ENCODE assay signal across 8 mouse cellular contexts in the genomic region with DNA sequence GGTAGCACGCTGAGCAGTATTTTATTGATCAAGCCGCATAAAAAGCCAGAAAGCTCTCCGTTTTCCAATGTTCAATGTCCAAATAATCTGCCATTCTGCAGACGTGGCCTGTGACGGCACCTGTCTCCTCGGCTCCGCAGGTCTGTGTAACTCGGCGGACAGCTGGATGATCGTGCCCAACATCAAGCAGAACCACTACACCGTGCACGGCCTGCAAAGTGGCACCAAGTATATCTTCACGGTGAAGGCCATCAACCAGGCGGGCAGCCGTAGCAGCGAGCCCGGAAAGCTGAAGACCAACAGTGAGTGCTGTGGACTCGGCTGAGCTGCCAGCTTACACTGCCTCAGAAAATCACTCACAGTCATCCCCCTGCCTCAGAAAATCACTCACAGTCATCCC. TPM values are rescaled to one million over a fixed set of nuclear protein-coding genes. Genes with fewer than 3 reads are reported as not detected.
DNase-seq lines count a peak whose midpoint lies in the region; ATAC-seq and TF ChIP-seq lines count a peak whose summit lies in the region.
"Not testable (repeated sequence)": the region's sequence is repeated elsewhere in the genome, so short reads cannot be mapped to it uniquely, and the experiment has no call there.

No protein-coding gene starts in this region.

- peak; percentile 10 for DNase-seq in A20 (ENCODE audit: low read depth, low spot score)
- DNase-seq in c-Kit-negative CD71-positive TER-119-positive erythroid progenitor cells, embryonic 14.5 days (ENCODE audit: low read depth, low spot score), result peak; percentile 16
- not testable (repeated sequence) for DNase-seq in embryonic facial prominence, embryonic 11.5 days (ENCODE audit: low spot score)
- peak; percentile 9 to 60 for DNase-seq in heart, adult 9 months (ENCODE audit: low spot score in 2 of 2)
- peak; percentile 58 for DNase-seq in kidney, adult 9 months
- peak; percentile 25 to 56 for DNase-seq in spleen, adult 2 months (ENCODE audit: low read depth in 1 of 2, low spot score in 2 of 2)

- not testable (repeated sequence) for H3K27me3 ChIP-seq in embryonic facial prominence, embryonic 11.5 days (ENCODE audit: control insufficient read depth, insufficient read depth, low read length); limb, embryonic 12.5 days; midbrain, embryonic 15.5 days (replicated peaks); spleen, adult 2 months (ENCODE audit: control insufficient read depth, insufficient read depth, low read length)

- not testable (repeated sequence) for H3K9ac ChIP-seq in embryonic facial prominence, embryonic 11.5 days (replicated peaks; ENCODE audit: low read length); limb, embryonic 12.5 days (replicated peaks); midbrain, embryonic 15.5 days

- H3K36me3 ChIP-seq in embryonic facial prominence, embryonic 11.5 days (replicated peaks; ENCODE audit: control insufficient read depth, insufficient read depth, low read depth, low read length), result peaks cover 42% of the 10 kb centered on the region
- H3K36me3 ChIP-seq in limb, embryonic 12.5 days, result peaks cover 84% of the 10 kb centered on the region
- H3K36me3 ChIP-seq in midbrain, embryonic 15.5 days (replicated peaks), result peaks cover 49% of the 10 kb centered on the region
- peaks cover 13% of the 10 kb centered on the region for H3K36me3 ChIP-seq in spleen, adult 2 months (ENCODE audit: control insufficient read depth, insufficient read depth, low read length)

- not testable (repeated sequence) for H3K27ac ChIP-seq in embryonic facial prominence, embryonic 11.5 days (replicated peaks; ENCODE audit: low read depth, low read length); limb, embryonic 12.5 days; midbrain, embryonic 15.5 days; spleen, adult 2 months (ENCODE audit: insufficient read depth, low read length)

- H3K4me2 ChIP-seq in embryonic facial prominence, embryonic 11.5 days (ENCODE audit: low read depth, low read length); limb, embryonic 12.5 days; midbrain, embryonic 15.5 days: not testable (repeated sequence)

- 83% methylated on average over 18 of the region's 18 CpGs for WGBS in embryonic facial prominence, embryonic 11.5 days
- WGBS in limb, embryonic 12.5 days, result 83% methylated on average over 18 of the region's 18 CpGs
- WGBS in midbrain, embryonic 15.5 days, result 84% methylated on average over 18 of the region's 18 CpGs
- 84% methylated on average over 18 of the region's 18 CpGs for WGBS in spleen, adult 2 months

- TF ChIP-seq POLR2A in spleen, adult 2 months (IDR thresholded peaks at IDR 0.05; ENCODE audit: low read depth, low read length), result not testable (repeated sequence)

- not testable (repeated sequence) for H3K4me3 ChIP-seq in embryonic facial prominence, embryonic 11.5 days (ENCODE audit: low read depth, low read length); limb, embryonic 12.5 days (replicated peaks); midbrain, embryonic 15.5 days; spleen, adult 2 months (ENCODE audit: extremely low read depth, insufficient read depth, insufficient read length)

- peaks cover 32% of the 10 kb centered on the region for H3K9me3 ChIP-seq in embryonic facial prominence, embryonic 11.5 days (replicated peaks; ENCODE audit: control insufficient read depth, low read length)
- peaks cover 81% of the 10 kb centered on the region for H3K9me3 ChIP-seq in limb, embryonic 12.5 days
- peaks cover 44% of the 10 kb centered on the region for H3K9me3 ChIP-seq in midbrain, embryonic 15.5 days

- not testable (repeated sequence) for TF ChIP-seq CTCF in spleen, adult 2 months (IDR thresholded peaks at IDR 0.05; ENCODE audit: extremely low read depth, insufficient read depth, insufficient read length, insufficient replicate concordance)

- peak; percentile 21 for ATAC-seq in embryonic facial prominence, embryonic 11.5 days (replicated peaks; ENCODE audit: insufficient number of reproducible peaks, low FRiP score, low TSS enrichment, low read depth)
- peak; percentile 12; the same call in 1 of the 2 replicates for ATAC-seq in limb, embryonic 12.5 days (ENCODE audit: insufficient number of reproducible peaks, insufficient read depth, low FRiP score, low TSS enrichment, low read depth)
- peak; percentile 49 for ATAC-seq in midbrain, embryonic 15.5 days (replicated peaks)

- H3K4me1 ChIP-seq in embryonic facial prominence, embryonic 11.5 days (ENCODE audit: control insufficient read depth, insufficient read depth, low read length); limb, embryonic 12.5 days (replicated peaks); midbrain, embryonic 15.5 days; spleen, adult 2 months (ENCODE audit: control insufficient read depth, insufficient read depth, insufficient read length): not testable (repeated sequence)

RNA-seq across cellular contexts. Expression of a gene that starts 23.7 kb away (rescaled TPM):
- 154 and 162 TPM in 2 replicates for polyA plus RNA-seq in embryonic facial prominence, embryonic 11.5 days (2014; fragmentation: Nextera tagmentation; extraction: Ambion mirVana)
- 190 and 276 TPM in 2 replicates for polyA plus RNA-seq in limb, embryonic 12.5 days (2016; fragmentation: Nextera tagmentation; extraction: Ambion mirVana)
- 187 and 227 TPM in 2 replicates for polyA plus RNA-seq in midbrain, embryonic 15.5 days (2015; fragmentation: Nextera tagmentation; extraction: Ambion mirVana)
- polyA plus RNA-seq in spleen, adult 2 months (2012; rRNA removed), result 605 and 1,690 TPM in 2 replicates
